Mouse (Mus musculus) cerebellum, adult 2 months (tissue): Measurements from ENCODE around the gene Kalrn.

ENCODE experiments used
- CTCF ChIP-seq: fragments of 200-500 bp; IDR thresholded peaks from 2 replicates; pipeline ENCODE4 v1.5.1; 2011; ENCODE audit warnings: low read depth, mild to moderate bottlenecking, control low read depth, low read length, moderate library complexity, borderline replicate concordance; ENCODE audit not compliant: insufficient read depth
- POLR2A ChIP-seq: fragments of 200-500 bp; IDR thresholded peaks from 2 replicates; pipeline ENCODE4 v1.6.1; 2011; ENCODE audit warnings: low read length, control low read depth, borderline replicate concordance; ENCODE audit not compliant: insufficient read depth

GRCm38 (mm10) chr16:34112490-34112889 lies 460.8 kb downstream of the Kalrn start:
- TF ChIP-seq CTCF (no peak), POLR2A (no peak)
